Mouse (Mus musculus): ENCODE data around the gene Pde3b. TPM values are rescaled to one million over a fixed set of nuclear protein-coding genes. Genes with fewer than 3 reads are reported as not detected.

The Pde3b gene
- polyA plus RNA-seq, 1 experiment from 2014 or later: 3.0 TPM

DNA sequence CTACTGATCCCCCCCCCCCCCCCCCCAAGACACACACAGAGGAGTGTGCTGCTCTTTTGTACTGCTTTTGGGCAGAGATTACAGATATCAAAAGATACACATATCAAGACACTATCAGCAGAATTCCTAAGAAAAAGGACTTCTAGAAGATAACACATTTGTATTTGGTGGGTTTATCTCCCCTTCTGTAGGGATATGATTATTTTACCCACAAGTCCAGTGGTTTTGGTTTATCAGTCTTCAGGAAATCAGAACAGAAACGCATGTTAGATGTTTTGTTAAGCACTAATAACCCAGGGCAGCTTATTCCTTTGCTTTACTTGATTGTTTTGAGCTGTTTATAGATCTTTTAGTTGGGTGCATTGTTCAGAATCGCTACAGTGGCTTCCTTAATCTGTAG is 62.8 kb downstream of the Pde3b start:
- H3K9ac ChIP-seq (replicated peaks; ENCODE audit: low read depth): no peak overlapping the region
- no peak overlapping the region for H3K4me3 ChIP-seq (ENCODE audit: low read depth, low read length)
- TF ChIP-seq CTCF (IDR thresholded peaks at IDR 0.05) (no peak), EP300 (IDR thresholded peaks at IDR 0.05) (no peak)
- H3K4me2 ChIP-seq (replicated peaks; ENCODE audit: low read depth, low read length): no peak overlapping the region
- H3K4me1 ChIP-seq (ENCODE audit: insufficient read depth, low read depth, low read length): no peaks in the 10 kb centered on the region
- no peaks in the 10 kb centered on the region for H3K27me3 ChIP-seq (replicated peaks; ENCODE audit: insufficient read depth, low read length)
- no peaks in the 10 kb centered on the region for H3K36me3 ChIP-seq (ENCODE audit: insufficient read depth, low read length)
- no peak overlapping the region for H3K27ac ChIP-seq (ENCODE audit: low read length)
- ATAC-seq (no peak), DNase-seq (ENCODE audit: low spot score) (no peak)
- no peaks in the 10 kb centered on the region for H3K9me3 ChIP-seq (ENCODE audit: low read length)
- 66% methylated on average over 2 of the region's 2 CpGs for WGBS

DNA sequence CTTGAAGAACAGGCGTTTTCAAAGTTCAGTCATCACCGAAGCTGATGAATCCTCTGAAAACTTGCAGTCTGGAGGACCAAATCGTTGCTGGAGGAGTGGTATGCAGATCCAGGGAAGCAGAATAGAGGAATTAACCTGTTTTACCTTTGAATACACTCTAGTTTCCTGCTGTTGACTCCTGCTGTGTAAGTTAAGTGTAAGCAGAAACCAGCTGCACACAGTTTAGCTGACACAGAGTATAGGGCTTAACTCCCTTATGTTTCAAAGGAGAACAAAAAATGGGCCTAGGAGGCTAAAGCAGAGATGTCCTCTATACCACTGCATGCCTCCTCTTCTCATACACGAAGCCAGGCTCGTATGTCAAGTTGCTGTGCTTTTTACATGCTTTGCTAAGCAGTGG is 63.8 kb downstream of the Pde3b start:
- Histone ChIP-seq H3K36me3 (ENCODE audit: insufficient read depth, low read length) (no peaks in the 10 kb centered on the region), H3K4me1 (ENCODE audit: insufficient read depth, low read depth, low read length) (no peaks in the 10 kb centered on the region), H3K9me3 (ENCODE audit: low read length) (no peaks in the 10 kb centered on the region), H3K27ac (ENCODE audit: low read length) (no peak overlapping the region), H3K4me2 (replicated peaks; ENCODE audit: low read depth, low read length) (no peak overlapping the region), H3K9ac (replicated peaks; ENCODE audit: low read depth) (no peak overlapping the region), H3K4me3 (ENCODE audit: low read depth, low read length) (no peak overlapping the region), H3K27me3 (replicated peaks; ENCODE audit: insufficient read depth, low read length) (no peaks in the 10 kb centered on the region)
- TF ChIP-seq EP300 (IDR thresholded peaks at IDR 0.05): no peak
- no peak for TF ChIP-seq CTCF (IDR thresholded peaks at IDR 0.05)
- whole genome bisulfite sequencing: 69% methylated on average over 5 of the region's 5 CpGs
- no peak for ATAC-seq
- DNase-seq (ENCODE audit: low spot score): no peak

DNA sequence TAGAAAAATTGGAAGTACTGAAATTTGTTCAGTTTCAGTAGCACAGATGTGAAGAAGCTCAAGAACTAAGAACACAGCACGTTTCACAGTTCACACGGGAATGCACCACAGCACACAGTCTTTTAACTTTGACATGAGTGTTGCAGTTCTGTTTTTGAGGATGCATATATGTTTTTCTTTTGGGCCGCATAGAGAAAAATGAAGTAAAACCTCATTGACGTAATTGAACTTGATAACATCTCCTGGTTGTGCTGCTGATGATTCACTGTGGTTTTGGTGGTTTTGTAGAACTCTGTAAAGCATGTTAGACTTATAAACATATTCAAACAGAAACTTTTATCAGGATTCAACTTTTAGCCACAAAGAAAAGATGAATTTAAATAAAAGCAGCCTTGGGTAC is 64.7 kb downstream of the Pde3b start:
- ATAC-seq: no peak
- no peaks in the 10 kb centered on the region for H3K4me1 ChIP-seq (ENCODE audit: insufficient read depth, low read depth, low read length)
- no peaks in the 10 kb centered on the region for H3K27me3 ChIP-seq (replicated peaks; ENCODE audit: insufficient read depth, low read length)
- no peak overlapping the region for H3K4me3 ChIP-seq (ENCODE audit: low read depth, low read length)
- no peak overlapping the region for H3K4me2 ChIP-seq (replicated peaks; ENCODE audit: low read depth, low read length)
- H3K9me3 ChIP-seq (ENCODE audit: low read length): no peaks in the 10 kb centered on the region
- no peak overlapping the region for H3K9ac ChIP-seq (replicated peaks; ENCODE audit: low read depth)
- 72% methylated on average over 4 of the region's 4 CpGs for WGBS
- no peak for TF ChIP-seq EP300 (IDR thresholded peaks at IDR 0.05)
- TF ChIP-seq CTCF (IDR thresholded peaks at IDR 0.05): no peak
- H3K36me3 ChIP-seq (ENCODE audit: insufficient read depth, low read length): no peaks in the 10 kb centered on the region
- no peak overlapping the region for H3K27ac ChIP-seq (ENCODE audit: low read length)
- DNase-seq (ENCODE audit: low spot score): peak; percentile 18

DNA sequence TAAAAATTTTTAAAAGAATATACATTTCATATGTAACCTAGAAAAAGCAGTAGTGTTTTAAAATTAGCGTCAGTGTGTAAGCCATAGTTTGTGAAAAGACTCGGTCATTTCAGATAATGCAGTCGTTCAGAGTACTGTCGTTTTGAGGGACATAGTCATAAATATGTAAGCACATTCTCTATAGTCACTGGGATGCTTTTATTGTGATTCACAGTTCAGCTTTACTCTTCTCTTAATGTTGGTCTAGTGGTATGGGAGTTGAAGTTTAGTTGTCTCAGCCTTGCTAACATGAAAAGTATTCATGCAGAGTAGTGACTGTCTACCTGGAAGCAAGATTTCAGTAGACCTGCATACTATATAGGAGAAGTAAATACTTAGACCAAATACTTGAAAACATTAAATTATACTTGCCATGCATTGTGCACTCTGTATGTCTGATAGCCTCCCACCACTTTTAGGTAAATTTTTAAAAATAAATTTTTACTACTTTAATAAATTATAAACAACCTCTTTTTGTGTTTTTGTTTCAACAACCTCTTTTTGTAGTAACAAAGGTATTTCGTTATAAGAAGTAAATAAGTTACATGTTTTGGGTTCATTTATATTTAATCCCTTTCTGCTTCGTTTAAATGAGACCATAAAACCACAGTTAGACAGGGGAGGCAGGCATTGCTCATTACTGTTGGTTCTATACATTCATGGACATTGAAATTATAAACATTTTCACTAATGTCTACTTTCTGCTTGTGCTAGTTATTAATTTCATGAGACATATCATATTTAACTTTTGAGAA is 65.3 kb downstream of the Pde3b start:
- no peak for DNase-seq (ENCODE audit: low spot score)
- Histone ChIP-seq H3K9ac (replicated peaks; ENCODE audit: low read depth) (no peak overlapping the region), H3K36me3 (ENCODE audit: insufficient read depth, low read length) (no peaks in the 10 kb centered on the region), H3K27me3 (replicated peaks; ENCODE audit: insufficient read depth, low read length) (no peaks in the 10 kb centered on the region), H3K27ac (ENCODE audit: low read length) (no peak overlapping the region), H3K4me2 (replicated peaks; ENCODE audit: low read depth, low read length) (no peak overlapping the region), H3K4me1 (ENCODE audit: insufficient read depth, low read depth, low read length) (no peaks in the 10 kb centered on the region), H3K4me3 (ENCODE audit: low read depth, low read length) (no peak overlapping the region), H3K9me3 (ENCODE audit: low read length) (no peaks in the 10 kb centered on the region)
- TF ChIP-seq CTCF (IDR thresholded peaks at IDR 0.05) (no peak), EP300 (IDR thresholded peaks at IDR 0.05) (no peak)
- 72% methylated on average over 6 of the region's 6 CpGs for WGBS
- ATAC-seq: no peak

DNA sequence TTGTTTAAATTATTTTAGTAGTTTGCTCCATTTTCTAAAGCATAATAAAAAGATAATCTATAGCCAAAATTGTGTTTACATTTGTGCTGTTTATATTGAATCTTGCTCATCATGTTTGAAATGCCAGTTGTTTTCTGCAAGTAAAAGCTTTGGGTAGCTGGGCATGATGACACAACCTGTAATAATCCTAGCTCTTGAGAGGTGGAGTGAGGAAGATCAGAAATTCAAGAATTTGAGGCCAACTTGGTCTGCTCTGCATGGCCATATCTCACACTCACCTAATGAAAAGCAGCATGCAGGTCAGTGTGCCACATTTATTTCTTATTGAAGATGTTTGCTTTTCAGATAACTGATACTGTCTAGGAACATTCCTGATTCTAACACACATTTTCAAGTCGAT is 65.9 kb downstream of the Pde3b start:
- no peak for ATAC-seq
- Histone ChIP-seq H3K9me3 (ENCODE audit: low read length) (no peaks in the 10 kb centered on the region), H3K4me2 (replicated peaks; ENCODE audit: low read depth, low read length) (no peak overlapping the region), H3K36me3 (ENCODE audit: insufficient read depth, low read length) (no peaks in the 10 kb centered on the region), H3K27ac (ENCODE audit: low read length) (no peak overlapping the region), H3K4me3 (ENCODE audit: low read depth, low read length) (no peak overlapping the region), H3K9ac (replicated peaks; ENCODE audit: low read depth) (no peak overlapping the region), H3K27me3 (replicated peaks; ENCODE audit: insufficient read depth, low read length) (no peaks in the 10 kb centered on the region), H3K4me1 (ENCODE audit: insufficient read depth, low read depth, low read length) (no peaks in the 10 kb centered on the region)
- DNase-seq (ENCODE audit: low spot score): no peak
- TF ChIP-seq CTCF (IDR thresholded peaks at IDR 0.05): no peak
- TF ChIP-seq EP300 (IDR thresholded peaks at IDR 0.05): no peak
- 26% methylated on average over 1 of the region's 1 CpGs for WGBS

DNA sequence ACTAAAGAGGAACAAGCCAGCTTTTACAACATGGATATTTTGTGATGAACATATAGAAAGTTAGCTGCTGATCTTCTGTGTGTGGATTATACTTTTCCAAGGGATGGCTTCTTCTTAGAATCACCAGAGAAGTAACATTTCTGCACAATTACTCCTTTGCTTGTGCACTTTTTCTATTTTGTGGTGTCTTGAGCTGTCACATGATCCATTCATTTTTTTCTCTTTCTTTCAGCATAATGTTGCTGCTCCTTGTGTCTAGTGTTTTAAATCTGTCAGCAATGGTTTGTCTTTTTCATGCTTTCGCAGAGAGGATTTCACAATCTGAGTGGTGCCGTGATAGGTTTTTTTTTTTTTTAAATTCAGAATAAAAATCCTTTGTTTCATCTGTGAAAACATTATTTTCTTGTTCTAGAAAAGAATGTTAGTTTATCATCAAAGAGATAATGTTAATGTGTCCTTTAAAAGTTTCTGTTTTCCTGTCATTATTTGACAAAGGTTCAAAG is 66.4 kb downstream of the Pde3b start:
- TF ChIP-seq EP300 (IDR thresholded peaks at IDR 0.05) (no peak), CTCF (IDR thresholded peaks at IDR 0.05) (no peak)
- no peak overlapping the region for H3K4me3 ChIP-seq (ENCODE audit: low read depth, low read length)
- ATAC-seq (no peak), DNase-seq (ENCODE audit: low spot score) (no peak)
- H3K9me3 ChIP-seq (ENCODE audit: low read length): no peaks in the 10 kb centered on the region
- H3K27me3 ChIP-seq (replicated peaks; ENCODE audit: insufficient read depth, low read length): no peaks in the 10 kb centered on the region
- H3K27ac ChIP-seq (ENCODE audit: low read length): no peak overlapping the region
- no peak overlapping the region for H3K4me2 ChIP-seq (replicated peaks; ENCODE audit: low read depth, low read length)
- WGBS: 63% methylated on average over 2 of the region's 2 CpGs
- no peaks in the 10 kb centered on the region for H3K36me3 ChIP-seq (ENCODE audit: insufficient read depth, low read length)
- H3K4me1 ChIP-seq (ENCODE audit: insufficient read depth, low read depth, low read length): no peaks in the 10 kb centered on the region
- no peak overlapping the region for H3K9ac ChIP-seq (replicated peaks; ENCODE audit: low read depth)

Data from lung, postnatal 0 days (tissue).